Mouse (Mus musculus) limb, embryonic 14.5 days (tissue): ENCODE data around the gene Gapdh. TPM values are rescaled to one million over a fixed set of nuclear protein-coding genes. Genes with fewer than 3 reads are reported as not detected.

Experiments used
- ATAC-seq: fragments of 200-750 bp; cut with Nextera tagmentation; 2 replicates; pipeline ENCODE4 v1.8.0; 2017; ENCODE audit warnings: low read depth, moderate number of reproducible peaks, moderate TSS enrichment; ENCODE audit not compliant: low FRiP score
- DNase-seq: peaks from one replicate; pipeline ENCODE4 v3.0.0-alpha.2; 2015; ENCODE audit warnings: low spot score
- H3K27ac ChIP-seq: fragments of 300-500 bp; sonication (generic); replicated peaks from 2 replicates; pipeline ENCODE4 v1.5.1; 2014; ENCODE audit warnings: low read depth, mild to moderate bottlenecking, low read length, moderate library complexity, mixed read lengths
- H3K27me3 ChIP-seq: fragments of 300-500 bp; sonication (generic); 2 replicates; pipeline ENCODE4 v1.6.1; 2014; ENCODE audit warnings: low read length, mixed read lengths; ENCODE audit not compliant: control insufficient read depth, insufficient read depth
- H3K36me3 ChIP-seq: fragments of 300-500 bp; sonication (generic); 2 replicates; pipeline ENCODE4 v1.6.1; 2014; ENCODE audit warnings: mild to moderate bottlenecking, low read length, moderate library complexity, mixed read lengths; ENCODE audit not compliant: control insufficient read depth, insufficient read depth
- H3K4me1 ChIP-seq: fragments of 300-500 bp; sonication (generic); 2 replicates; pipeline ENCODE4 v1.6.1; 2014; ENCODE audit warnings: antibody characterized with exemption, low read length, mixed read lengths; ENCODE audit not compliant: control insufficient read depth, insufficient read depth
- H3K4me2 ChIP-seq: fragments of 300-500 bp; sonication (generic); replicated peaks from 2 replicates; pipeline ENCODE4 v1.6.1; 2014; ENCODE audit warnings: low read depth, mild to moderate bottlenecking, low read length, moderate library complexity; ENCODE audit not compliant: severe bottlenecking
- H3K4me3 ChIP-seq: fragments of 300-500 bp; sonication (generic); replicated peaks from 2 replicates; pipeline ENCODE4 v1.5.1; 2014; ENCODE audit warnings: low read length
- H3K9ac ChIP-seq: fragments of 300-500 bp; sonication (generic); 2 replicates; pipeline ENCODE4 v1.6.1; 2014; ENCODE audit warnings: mild to moderate bottlenecking, low read depth, low read length, moderate library complexity; ENCODE audit not compliant: severe bottlenecking
- H3K9me3 ChIP-seq: fragments of 300-500 bp; sonication (generic); 2 replicates; pipeline ENCODE4 v1.6.1; 2016; ENCODE audit warnings: low read length; ENCODE audit not compliant: control insufficient read depth
- POLR2A ChIP-seq: fragments of 200-500 bp; IDR thresholded peaks from 2 replicates; pipeline ENCODE4 v1.8.0; 2012; ENCODE audit warnings: inconsistent platforms, mild to moderate bottlenecking, moderate library complexity, borderline replicate concordance; ENCODE audit not compliant: insufficient read depth, insufficient read length; ENCODE audit errors: extremely low read depth
- WGBS: fragments of 180-500 bp; shearing (Covaris S2); extraction: QIAGEN DNeasy Blood & Tissue Kit; methylation state at CpG from one replicate; pipeline ENCODE4 v1.1.7; 2014; 5-methylcytosine and 5-hydroxymethylcytosine counted together
- polyA plus RNA-seq, 2 experiments: library from polyadenylated mRNA; depleted of rRNA in 1 of 2; stranded (reverse) in 1 of 2; unstranded in 1 of 2; fragments of >200 nt; fragmentation: Nextera tagmentation in 1 of 2; extraction: Ambion mirVana in 1 of 2; gene quantifications; 2 replicates each; pipeline versions ENCODE4 v1.2.1 to v1.2.3; 2012 to 2014

Gapdh gene
- polyA plus RNA-seq, 2 experiments: 1,691 to 3,758 TPM

DNA sequence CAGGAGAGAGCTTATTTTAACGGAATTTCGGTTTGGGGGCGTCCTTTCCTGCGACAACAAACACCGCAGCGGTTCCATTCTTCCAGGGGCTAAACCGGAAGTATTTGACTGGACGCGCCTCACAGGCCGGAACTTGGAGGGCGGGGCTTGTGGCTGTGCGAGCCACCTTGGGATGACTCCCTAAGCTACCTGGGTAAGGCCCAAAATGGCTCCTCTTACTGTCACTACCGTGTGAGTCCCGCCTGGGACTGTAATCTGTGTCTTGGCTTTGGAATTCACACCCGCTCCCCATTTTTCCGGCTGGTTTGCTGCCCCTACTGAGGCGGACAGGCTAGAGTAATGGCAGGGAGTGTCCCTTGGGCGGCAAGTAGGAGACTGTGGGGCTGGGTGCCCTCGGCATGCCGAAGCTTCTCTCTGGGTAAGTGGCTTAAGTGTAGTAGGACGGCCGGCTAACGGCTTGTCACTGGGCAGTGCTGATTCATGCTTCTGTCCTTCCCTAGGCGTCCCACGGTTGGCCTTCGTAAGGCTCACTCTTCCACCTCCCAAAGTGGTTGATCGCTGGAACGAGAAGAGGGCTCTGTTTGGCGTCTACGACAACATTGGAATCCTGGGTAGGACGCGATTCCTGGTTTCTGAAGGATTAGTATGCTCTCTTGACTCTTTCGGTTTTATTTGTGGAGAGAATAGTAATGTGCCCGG is 25.9 kb upstream of the Gapdh start:
- H3K36me3 ChIP-seq: peaks cover 53% of the 10 kb centered on the region

DNA sequence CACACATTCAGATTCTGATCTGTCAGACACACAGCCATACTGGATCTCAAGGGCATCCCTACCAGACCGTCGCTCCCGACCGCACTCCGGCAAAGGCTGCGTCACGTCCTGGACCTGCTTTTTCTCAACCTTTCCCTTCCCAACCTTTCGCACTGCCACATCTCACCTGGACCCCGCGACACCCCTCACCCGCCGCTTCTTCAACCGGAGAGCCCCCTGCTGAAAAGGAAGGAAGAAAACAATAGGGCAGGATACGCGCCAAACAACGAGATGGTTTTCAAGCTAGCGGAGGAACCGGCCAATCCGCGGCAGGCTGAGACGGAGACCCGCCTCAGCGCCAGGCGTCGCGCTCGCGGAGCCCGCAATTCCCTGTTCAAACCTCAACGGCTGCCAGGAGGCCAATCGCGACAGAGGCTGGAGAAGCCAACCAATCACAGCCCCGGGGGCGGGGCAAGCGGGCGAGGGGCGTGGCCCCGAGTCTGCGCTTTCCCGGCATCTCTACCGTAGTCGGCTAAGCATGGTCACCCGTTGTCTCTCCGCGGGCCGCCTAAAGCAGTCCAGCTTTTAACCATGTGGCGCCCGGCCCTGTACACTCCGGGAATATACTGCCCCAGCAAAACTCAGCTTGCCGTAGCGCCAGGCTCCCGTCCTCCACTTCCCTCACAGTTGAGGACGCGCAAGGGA is 25.2 kb upstream of the Gapdh start, which contains the start of the genes Ncapd2 and Mrpl51:
Gene Ncapd2 (minus strand): TSS at position 370 of the 684 bp plus-strand sequence.
Gene Mrpl51 (plus strand): TSS at position 470 of the 684 bp plus-strand sequence.
- Histone ChIP-seq H3K27me3 (no peaks in the 10 kb centered on the region), H3K4me1 (peaks cover 8% of the 10 kb centered on the region), H3K9me3 (no peaks in the 10 kb centered on the region), H3K36me3 (peaks cover 60% of the 10 kb centered on the region), H3K9ac (peak within 1 kb of the TSS; percentile 75), H3K27ac (peak within 1 kb of the TSS; percentile 95), H3K4me3 (peak within 1 kb of the TSS; percentile 61), H3K4me2 (peak within 1 kb of the TSS; percentile 65)
- under 1% methylated on average over 54 of the region's 54 CpGs for WGBS
- peak; percentile 99 for DNase-seq
- peak; percentile 97 for ATAC-seq
- TF ChIP-seq POLR2A: no peak; the same call in 1 of the 2 replicates

More for the DNA sequence above, 25.9 kb upstream of the Gapdh start:
- ATAC-seq (peak; percentile 92), DNase-seq (peak; percentile 94)
- 0 out of 2 replicates have a peak, but pooled peaks have one; percentile 19 for TF ChIP-seq POLR2A
- under 1% methylated on average over 34 of the region's 34 CpGs for WGBS
- Histone ChIP-seq H3K4me3 (peak overlapping the region; percentile 61), H3K4me2 (peak overlapping the region; percentile 65), H3K27ac (peak overlapping the region; percentile 95), H3K9me3 (no peaks in the 10 kb centered on the region), H3K4me1 (peaks cover 8% of the 10 kb centered on the region), H3K9ac (peak overlapping the region; percentile 70), H3K27me3 (no peaks in the 10 kb centered on the region)

DNA sequence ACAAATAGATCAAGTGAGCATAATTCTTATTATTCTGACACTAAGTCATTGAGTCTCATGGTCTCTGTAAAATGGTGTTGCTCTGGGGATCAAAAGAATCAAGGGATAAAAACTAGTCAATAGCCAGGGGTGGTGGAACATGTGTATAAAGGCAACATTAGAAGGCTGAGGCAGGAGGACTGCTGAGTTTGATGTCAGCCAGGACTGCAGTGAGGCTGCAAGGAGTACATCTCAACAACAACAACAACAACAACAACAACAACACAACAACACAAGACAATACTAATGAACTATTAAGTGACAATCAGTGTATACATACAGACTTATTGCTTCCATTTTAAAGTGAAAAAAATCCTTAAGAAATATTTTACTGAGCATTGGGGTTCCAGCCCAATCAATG is 24.5 kb upstream of the Gapdh start:
- no peak for ATAC-seq

DNA sequence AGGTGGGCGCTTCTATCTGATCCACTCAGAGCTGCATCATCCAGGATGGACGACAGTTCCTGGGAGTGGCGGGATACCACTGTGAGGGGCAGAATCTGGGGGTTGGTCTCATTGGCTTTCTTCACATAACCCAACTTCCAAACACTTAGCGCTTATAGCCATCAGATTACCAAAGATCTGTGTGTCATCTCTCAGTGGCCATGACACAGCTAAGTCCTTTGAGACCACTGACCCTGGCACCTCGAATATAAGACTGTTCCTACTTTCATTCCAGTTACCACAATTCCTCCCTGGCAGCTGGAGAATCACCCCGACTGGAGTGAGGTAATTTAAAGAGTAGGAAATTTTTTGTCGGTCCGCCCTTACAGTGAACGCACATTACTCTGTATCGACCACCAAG is 19.9 kb upstream of the Gapdh start:
- peaks cover 85% of the 10 kb centered on the region for H3K36me3 ChIP-seq

More for the DNA sequence above, 24.5 kb upstream of the Gapdh start:
- Histone ChIP-seq H3K4me2 (peak overlapping the region; percentile 65), H3K27me3 (no peaks in the 10 kb centered on the region), H3K4me3 (peak overlapping the region; percentile 61), H3K9me3 (no peaks in the 10 kb centered on the region), H3K36me3 (peaks cover 62% of the 10 kb centered on the region), H3K27ac (peak overlapping the region; percentile 95; the same call in 1 of the 2 replicates), H3K9ac (peak overlapping the region; percentile 75), H3K4me1 (peaks cover 8% of the 10 kb centered on the region)
- no peak for TF ChIP-seq POLR2A
- DNase-seq: no peak

DNA sequence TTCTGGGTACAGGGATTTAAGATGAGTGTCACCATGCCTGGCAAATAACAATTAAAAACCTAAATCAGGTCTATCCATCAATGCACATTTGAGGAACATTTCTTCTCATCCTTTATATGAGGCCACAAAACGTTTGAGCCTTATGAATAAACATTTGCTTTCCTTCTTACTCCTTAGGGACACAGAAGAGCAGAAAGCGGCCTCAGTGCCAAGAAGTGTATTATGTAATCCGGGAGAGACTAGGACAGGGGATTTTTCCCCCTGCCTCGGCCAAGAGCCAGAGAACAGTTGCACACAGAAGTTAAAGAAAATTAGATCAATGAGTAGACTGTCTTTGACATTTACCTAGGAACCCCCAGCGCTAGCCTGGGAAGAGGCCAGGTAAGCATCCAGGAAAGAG is 15.9 kb upstream of the Gapdh start:
- no peak for DNase-seq
- Histone ChIP-seq H3K27ac (no peak overlapping the region), H3K4me1 (no peaks in the 10 kb centered on the region), H3K9me3 (no peaks in the 10 kb centered on the region), H3K9ac (no peak overlapping the region), H3K27me3 (no peaks in the 10 kb centered on the region), H3K36me3 (peaks cover 98% of the 10 kb centered on the region), H3K4me3 (no peak overlapping the region), H3K4me2 (no peak overlapping the region)
- 89% methylated on average over 5 of the region's 5 CpGs for WGBS
- no peak for TF ChIP-seq POLR2A
- ATAC-seq: no peak

More for the DNA sequence above, 19.9 kb upstream of the Gapdh start:
- Histone ChIP-seq H3K27ac (no peak overlapping the region), H3K27me3 (no peaks in the 10 kb centered on the region), H3K4me3 (no peak overlapping the region), H3K9me3 (no peaks in the 10 kb centered on the region), H3K4me2 (no peak overlapping the region), H3K4me1 (no peaks in the 10 kb centered on the region), H3K9ac (no peak overlapping the region)
- no peak for TF ChIP-seq POLR2A
- ATAC-seq (no peak), DNase-seq (no peak)
- whole genome bisulfite sequencing: 90% methylated on average over 10 of the region's 10 CpGs
